Mouse (Mus musculus): ENCODE results near the gene B4galt4.

GRCm38 (mm10) chr16:38762401-38762800 is 20.3 kb downstream of the B4galt4 start:
- TF ChIP-seq CTCF (IDR thresholded peaks at IDR 0.05; ENCODE audit: low read depth) (no peak), EP300 (optimal IDR thresholded peaks at IDR 0.05) (no peak)

All from stomach, postnatal 0 days (tissue).